8 mouse cellular contexts compared by ENCODE assay signal in the genomic region with DNA sequence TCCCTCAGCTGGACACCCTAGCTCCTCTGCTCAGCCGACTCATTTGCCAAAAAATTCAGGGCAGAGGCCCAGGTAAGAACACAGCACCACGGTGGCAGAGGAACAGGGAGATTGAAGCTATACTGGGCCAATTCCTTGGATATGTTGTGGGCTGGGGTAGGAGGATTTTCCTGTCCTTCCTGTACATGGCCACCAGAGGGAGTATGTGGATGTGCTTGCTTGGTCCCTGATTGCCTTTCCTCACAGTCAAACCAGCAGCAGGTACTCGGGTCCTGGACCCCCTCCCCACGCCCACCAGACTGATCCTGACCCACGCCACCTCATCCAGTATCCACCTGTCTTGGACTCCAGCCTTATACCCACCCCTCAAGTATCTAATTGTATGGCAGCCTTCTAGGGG. TPM values are rescaled to one million over a fixed set of nuclear protein-coding genes. Genes with fewer than 3 reads are reported as not detected.
DNase-seq lines count a peak whose midpoint lies in the region; ATAC-seq and TF ChIP-seq lines count a peak whose summit lies in the region.

No protein-coding gene starts in this region.

- no peaks in the 10 kb centered on the region for H3K27me3 ChIP-seq in heart, adult 2 months (ENCODE audit: control insufficient read depth, insufficient read depth, low read length)
- peaks cover 50% of the 10 kb centered on the region for H3K27me3 ChIP-seq in heart, embryonic 10.5 days (ENCODE audit: insufficient read depth, poor library complexity, severe bottlenecking)
- H3K27me3 ChIP-seq in forebrain, embryonic 10.5 days (ENCODE audit: poor library complexity, severe bottlenecking), result no peaks in the 10 kb centered on the region
- no peaks in the 10 kb centered on the region for H3K27me3 ChIP-seq in hindbrain, embryonic 16.5 days (replicated peaks; ENCODE audit: control insufficient read depth, insufficient read depth, low read length)
- no peaks in the 10 kb centered on the region for H3K27me3 ChIP-seq in midbrain, embryonic 11.5 days (ENCODE audit: control insufficient read depth, insufficient read depth, low read length)
- H3K27me3 ChIP-seq in stomach, postnatal 0 days (ENCODE audit: control insufficient read depth, insufficient read depth, low read length), result no peaks in the 10 kb centered on the region

- no peak for TF ChIP-seq EP300 in heart, adult 2 months (IDR thresholded peaks at IDR 0.05; ENCODE audit: insufficient read depth, low read depth, low read length)
- no peak for TF ChIP-seq EP300 in stomach, postnatal 0 days (optimal IDR thresholded peaks at IDR 0.05)

- no peak overlapping the region for H3K9ac ChIP-seq in heart, adult 2 months (ENCODE audit: low read depth, low read length)
- peak overlapping the region; percentile 26; the same call in 1 of the 2 replicates for H3K9ac ChIP-seq in hindbrain, embryonic 16.5 days (ENCODE audit: low read depth, low read length)
- H3K9ac ChIP-seq in midbrain, embryonic 11.5 days (ENCODE audit: low read length), result no peak overlapping the region
- no peak overlapping the region for H3K9ac ChIP-seq in stomach, postnatal 0 days (ENCODE audit: low read length)

- DNase-seq in heart, adult 2 months, result peak in 1 of 2 experiments; percentile 23
- DNase-seq in heart, embryonic 10.5 days (ENCODE audit: low spot score), result no peak
- peak; percentile 13 for DNase-seq in c-Kit-negative CD71-positive TER-119-positive erythroid progenitor cells, embryonic 14.5 days (ENCODE audit: low read depth, low spot score)
- peak; percentile 40 for DNase-seq in forebrain, embryonic 10.5 days (ENCODE audit: extremely low spot score, low spot score)
- DNase-seq in layer of hippocampus, postnatal 14 days (ENCODE audit: low spot score in 2 of 2), result peak; percentile 65 to 75
- peak; percentile 87 for DNase-seq in midbrain, embryonic 11.5 days (ENCODE audit: low spot score, missing footprints)
- DNase-seq in stomach, postnatal 0 days (ENCODE audit: low spot score), result peak; percentile 35

- no peak overlapping the region for H3K27ac ChIP-seq in heart, adult 2 months
- H3K27ac ChIP-seq in heart, embryonic 10.5 days, result no peak overlapping the region
- H3K27ac ChIP-seq in forebrain, embryonic 10.5 days, result no peak overlapping the region
- H3K27ac ChIP-seq in hindbrain, embryonic 16.5 days (ENCODE audit: low read depth, low read length), result no peak overlapping the region
- no peak overlapping the region for H3K27ac ChIP-seq in midbrain, embryonic 11.5 days (ENCODE audit: low read depth, low read length)
- no peak overlapping the region for H3K27ac ChIP-seq in stomach, postnatal 0 days (replicated peaks)

- H3K4me3 ChIP-seq in heart, adult 2 months, result no peak overlapping the region
- no peak overlapping the region for H3K4me3 ChIP-seq in heart, embryonic 10.5 days
- no peak overlapping the region for H3K4me3 ChIP-seq in forebrain, embryonic 10.5 days
- H3K4me3 ChIP-seq in hindbrain, embryonic 16.5 days (ENCODE audit: low read length), result no peak overlapping the region
- no peak overlapping the region for H3K4me3 ChIP-seq in midbrain, embryonic 11.5 days (ENCODE audit: low read depth, low read length)
- no peak overlapping the region for H3K4me3 ChIP-seq in stomach, postnatal 0 days (ENCODE audit: low read depth, low read length)

- H3K4me2 ChIP-seq in hindbrain, embryonic 16.5 days (ENCODE audit: low read length), result no peak overlapping the region
- no peak overlapping the region for H3K4me2 ChIP-seq in midbrain, embryonic 11.5 days
- H3K4me2 ChIP-seq in stomach, postnatal 0 days (replicated peaks; ENCODE audit: low read depth), result no peak overlapping the region

- no peaks in the 10 kb centered on the region for H3K9me3 ChIP-seq in heart, embryonic 10.5 days
- H3K9me3 ChIP-seq in forebrain, embryonic 10.5 days, result no peaks in the 10 kb centered on the region
- no peaks in the 10 kb centered on the region for H3K9me3 ChIP-seq in hindbrain, embryonic 16.5 days (ENCODE audit: control insufficient read depth, low read length)
- no peaks in the 10 kb centered on the region for H3K9me3 ChIP-seq in midbrain, embryonic 11.5 days (ENCODE audit: control insufficient read depth, low read length)
- no peaks in the 10 kb centered on the region for H3K9me3 ChIP-seq in stomach, postnatal 0 days (ENCODE audit: control insufficient read depth, low read length)

- peak; percentile 90 for TF ChIP-seq CTCF in heart, adult 2 months (IDR thresholded peaks at IDR 0.05)
- TF ChIP-seq CTCF in stomach, postnatal 0 days (IDR thresholded peaks at IDR 0.05; ENCODE audit: low read depth), result peak; percentile 91

- H3K79me2 ChIP-seq in heart, adult 2 months (replicated peaks; ENCODE audit: control insufficient read depth, insufficient read depth, low read length), result no peaks in the 10 kb centered on the region

- intact Hi-C loops in heart, adult 2 months (cut with DNase I), result loop anchor here (1.0 kb wide), 2 partner anchors 64 to 76 kb away; no protein-coding TSS in a partner anchor

- no peaks in the 10 kb centered on the region for H3K4me1 ChIP-seq in heart, adult 2 months (ENCODE audit: control insufficient read depth, insufficient read depth, low read length)
- 0 out of 2 replicates have a peak, but pooled peaks cover 5% of the 10 kb centered on the region for H3K4me1 ChIP-seq in heart, embryonic 10.5 days
- H3K4me1 ChIP-seq in forebrain, embryonic 10.5 days, result 0 out of 2 replicates have a peak, but pooled peaks cover 4% of the 10 kb centered on the region
- H3K4me1 ChIP-seq in hindbrain, embryonic 16.5 days (ENCODE audit: control insufficient read depth, insufficient read depth, low read depth, low read length), result peaks cover 2% of the 10 kb centered on the region; the same call in 1 of the 2 replicates
- H3K4me1 ChIP-seq in midbrain, embryonic 11.5 days (ENCODE audit: control insufficient read depth, insufficient read depth, low read length), result no peaks in the 10 kb centered on the region
- no peaks in the 10 kb centered on the region for H3K4me1 ChIP-seq in stomach, postnatal 0 days (replicated peaks; ENCODE audit: control insufficient read depth, insufficient read depth)

- TF ChIP-seq POLR2A in heart, adult 2 months (IDR thresholded peaks at IDR 0.05; ENCODE audit: insufficient read depth, low read depth, low read length), result no peak

- ATAC-seq in hindbrain, embryonic 16.5 days, result peak; percentile 77
- ATAC-seq in midbrain, embryonic 11.5 days (ENCODE audit: low FRiP score), result peak; percentile 69
- no peak; the same call in 1 of the 2 replicates for ATAC-seq in stomach, postnatal 0 days (ENCODE audit: low FRiP score, low TSS enrichment)

- H3K36me3 ChIP-seq in heart, adult 2 months (ENCODE audit: control insufficient read depth, insufficient read depth, low read length), result no peaks in the 10 kb centered on the region
- no peaks in the 10 kb centered on the region for H3K36me3 ChIP-seq in heart, embryonic 10.5 days
- H3K36me3 ChIP-seq in forebrain, embryonic 10.5 days (replicated peaks), result no peaks in the 10 kb centered on the region
- no peaks in the 10 kb centered on the region for H3K36me3 ChIP-seq in hindbrain, embryonic 16.5 days (ENCODE audit: control insufficient read depth, insufficient read depth, low read length)
- H3K36me3 ChIP-seq in midbrain, embryonic 11.5 days (ENCODE audit: control insufficient read depth, insufficient read depth, low read length), result no peaks in the 10 kb centered on the region
- H3K36me3 ChIP-seq in stomach, postnatal 0 days (ENCODE audit: control insufficient read depth, insufficient read depth, low read length), result no peaks in the 10 kb centered on the region

- 12% methylated on average over 5 of the region's 5 CpGs for WGBS in heart, adult 2 months
- 15% methylated on average over 5 of the region's 5 CpGs for WGBS in heart, embryonic 10.5 days
- 14% methylated on average over 5 of the region's 5 CpGs for WGBS in forebrain, embryonic 10.5 days
- 16% methylated on average over 5 of the region's 5 CpGs for WGBS in hindbrain, embryonic 16.5 days
- 22% methylated on average over 5 of the region's 5 CpGs for WGBS in midbrain, embryonic 11.5 days
- 8% methylated on average over 5 of the region's 5 CpGs for WGBS in stomach, postnatal 0 days

RNA-seq across cellular contexts. Expression of gene Col20a1, which starts 10.1 kb away (rescaled TPM):
- total RNA-seq in heart, adult 2 months (2021), result under 1 TPM; 0.23 to 0.44 TPM
- polyA plus RNA-seq in heart, adult 2 months (2012; rRNA removed), result 1.2 and 2.0 TPM in 2 replicates
- 0.11 and 0.20 TPM in 2 replicates for polyA plus RNA-seq in heart, embryonic 10.5 days (2016; fragmentation: Nextera tagmentation; extraction: Ambion mirVana)
- 0.07 and 0.17 TPM in 2 replicates for polyA plus RNA-seq in forebrain, embryonic 10.5 days (2016; fragmentation: Nextera tagmentation; extraction: Ambion mirVana)
- 0.04 and 0.27 TPM in 2 replicates for polyA plus RNA-seq in hindbrain, embryonic 16.5 days (2015; fragmentation: Nextera tagmentation; extraction: Ambion mirVana)
- total RNA-seq in layer of hippocampus, postnatal 14 days (2021), result 1 to 10 TPM; 1.5 to 2.6 TPM
- polyA plus RNA-seq in midbrain, embryonic 11.5 days (2014; fragmentation: Nextera tagmentation; extraction: Ambion mirVana), result 0.18 and 0.26 TPM in 2 replicates
- 0.98 and 1.3 TPM in 2 replicates for polyA plus RNA-seq in stomach, postnatal 0 days (2015; fragmentation: Nextera tagmentation; extraction: Ambion mirVana)

RNA-seq across cellular contexts. Expression of gene Arfgap1, which starts 29.4 kb away (rescaled TPM):
- total RNA-seq in heart, adult 2 months (2021), result 10 to 100 TPM; 28.8 to 32.2 TPM
- polyA plus RNA-seq in heart, adult 2 months (2012; rRNA removed), result 31.9 and 41.4 TPM in 2 replicates
- polyA plus RNA-seq in heart, embryonic 10.5 days (2016; fragmentation: Nextera tagmentation; extraction: Ambion mirVana), result 101 and 104 TPM in 2 replicates
- 79.5 and 80.3 TPM in 2 replicates for polyA plus RNA-seq in forebrain, embryonic 10.5 days (2016; fragmentation: Nextera tagmentation; extraction: Ambion mirVana)
- 121 and 123 TPM in 2 replicates for polyA plus RNA-seq in hindbrain, embryonic 16.5 days (2015; fragmentation: Nextera tagmentation; extraction: Ambion mirVana)
- total RNA-seq in layer of hippocampus, postnatal 14 days (2021), result 100 to 1,000 TPM; 126 to 127 TPM
- polyA plus RNA-seq in midbrain, embryonic 11.5 days (2014; fragmentation: Nextera tagmentation; extraction: Ambion mirVana), result 38.6 and 45.7 TPM in 2 replicates
- 45.1 and 45.2 TPM in 2 replicates for polyA plus RNA-seq in stomach, postnatal 0 days (2015; fragmentation: Nextera tagmentation; extraction: Ambion mirVana)

RNA-seq across cellular contexts. Expression of gene Nkain4, which starts 41.9 kb away (rescaled TPM):
- total RNA-seq in heart, adult 2 months (2021), result 1 to 10 TPM; 7.0 to 7.3 TPM
- polyA plus RNA-seq in heart, adult 2 months (2012; rRNA removed), result 18.0 and 29.4 TPM in 2 replicates
- 19.3 and 24.4 TPM in 2 replicates for polyA plus RNA-seq in heart, embryonic 10.5 days (2016; fragmentation: Nextera tagmentation; extraction: Ambion mirVana)
- 19.7 and 27.0 TPM in 2 replicates for polyA plus RNA-seq in forebrain, embryonic 10.5 days (2016; fragmentation: Nextera tagmentation; extraction: Ambion mirVana)
- polyA plus RNA-seq in hindbrain, embryonic 16.5 days (2015; fragmentation: Nextera tagmentation; extraction: Ambion mirVana), result 106 and 107 TPM in 2 replicates
- 10 to 100 TPM; 56.1 to 56.9 TPM for total RNA-seq in layer of hippocampus, postnatal 14 days (2021)
- polyA plus RNA-seq in midbrain, embryonic 11.5 days (2014; fragmentation: Nextera tagmentation; extraction: Ambion mirVana), result 63.2 and 63.6 TPM in 2 replicates
- polyA plus RNA-seq in stomach, postnatal 0 days (2015; fragmentation: Nextera tagmentation; extraction: Ambion mirVana), result 42.7 and 44.0 TPM in 2 replicates

RNA-seq across cellular contexts. Expression of gene Chrna4, which starts 46.9 kb away (rescaled TPM):
- total RNA-seq in heart, adult 2 months (2021), result not detected
- polyA plus RNA-seq in heart, adult 2 months (2012; rRNA removed), result not detected in 2 replicates
- polyA plus RNA-seq in heart, embryonic 10.5 days (2016; fragmentation: Nextera tagmentation; extraction: Ambion mirVana), result 0.17 and 1.3 TPM in 2 replicates
- polyA plus RNA-seq in forebrain, embryonic 10.5 days (2016; fragmentation: Nextera tagmentation; extraction: Ambion mirVana), result 5.7 and 5.8 TPM in 2 replicates
- 40.4 and 43.8 TPM in 2 replicates for polyA plus RNA-seq in hindbrain, embryonic 16.5 days (2015; fragmentation: Nextera tagmentation; extraction: Ambion mirVana)
- 10 to 100 TPM; 17.9 to 29.9 TPM for total RNA-seq in layer of hippocampus, postnatal 14 days (2021)
- 41.2 and 44.2 TPM in 2 replicates for polyA plus RNA-seq in midbrain, embryonic 11.5 days (2014; fragmentation: Nextera tagmentation; extraction: Ambion mirVana)
- 0.18 and 0.22 TPM in 2 replicates for polyA plus RNA-seq in stomach, postnatal 0 days (2015; fragmentation: Nextera tagmentation; extraction: Ambion mirVana)
